Mouse (Mus musculus) heart, embryonic 11.5 days (tissue): ENCODE results near the gene Trim12a. TPM values are rescaled to one million over a fixed set of nuclear protein-coding genes. Genes with fewer than 3 reads are reported as not detected.
A peak's percentile ranks its signal among the peaks of the same experiment; 100 is the strongest.
"Not testable (repeated sequence)": the region's sequence is repeated elsewhere in the genome, so short reads cannot be mapped to it uniquely, and the experiment has no call there.

Experiments
- ATAC-seq: fragments of 200-750 bp; cut with Nextera tagmentation; replicated peaks from 2 replicates; pipeline ENCODE4 v1.8.0; 2017; ENCODE audit warnings: moderate library complexity; ENCODE audit not compliant: insufficient number of reproducible peaks, low FRiP score, low TSS enrichment
- H3K27ac ChIP-seq: fragments of 300-500 bp; sonication (generic); 2 replicates; pipeline ENCODE4 v1.5.1; 2014; ENCODE audit warnings: mild to moderate bottlenecking, low read depth, low read length
- H3K27me3 ChIP-seq: fragments of 300-500 bp; sonication (generic); 2 replicates; pipeline ENCODE4 v1.6.1; 2014; ENCODE audit warnings: mild to moderate bottlenecking, low read length, mixed read lengths; ENCODE audit not compliant: control insufficient read depth, insufficient read depth
- H3K36me3 ChIP-seq: fragments of 300-500 bp; sonication (generic); 2 replicates; pipeline ENCODE4 v1.6.1; 2014; ENCODE audit warnings: mild to moderate bottlenecking, low read length, moderate library complexity, mixed read lengths; ENCODE audit not compliant: control insufficient read depth, insufficient read depth
- H3K4me1 ChIP-seq: fragments of 300-500 bp; sonication (generic); 2 replicates; pipeline ENCODE4 v1.6.1; 2014; ENCODE audit warnings: low read length; ENCODE audit not compliant: control insufficient read depth, insufficient read depth
- H3K4me2 ChIP-seq: fragments of 300-500 bp; sonication (generic); 2 replicates; pipeline ENCODE4 v1.6.1; 2014; ENCODE audit warnings: mild to moderate bottlenecking, moderate library complexity
- H3K4me3 ChIP-seq: fragments of 300-500 bp; sonication (generic); 2 replicates; pipeline ENCODE4 v1.5.1; 2014; ENCODE audit warnings: low read depth, low read length
- H3K9ac ChIP-seq: fragments of 300-500 bp; sonication (generic); 2 replicates; pipeline ENCODE4 v1.6.1; 2014; ENCODE audit warnings: mild to moderate bottlenecking, low read depth, low read length, moderate library complexity
- H3K9me3 ChIP-seq: fragments of 300-500 bp; sonication (generic); replicated peaks from 2 replicates; pipeline ENCODE4 v1.6.1; 2016; ENCODE audit warnings: low read length; ENCODE audit not compliant: control insufficient read depth
- WGBS: fragments of 180-500 bp; shearing (Covaris S2); extraction: QIAGEN DNeasy Blood & Tissue Kit; methylation state at CpG from one replicate; pipeline ENCODE4 v1.1.7; 2014; ENCODE audit not compliant: insufficient replicate concordance; 5-methylcytosine and 5-hydroxymethylcytosine counted together
- polyA plus RNA-seq: library from polyadenylated mRNA; unstranded; fragments of >200 nt; fragmentation: Nextera tagmentation; extraction: Ambion mirVana; gene quantifications from 2 replicates; pipeline ENCODE4 v1.2.1, GENCODE M21; 2014

The Trim12a gene
- polyA plus RNA-seq, 1 experiment from 2014 or later: 10.6 TPM

DNA sequence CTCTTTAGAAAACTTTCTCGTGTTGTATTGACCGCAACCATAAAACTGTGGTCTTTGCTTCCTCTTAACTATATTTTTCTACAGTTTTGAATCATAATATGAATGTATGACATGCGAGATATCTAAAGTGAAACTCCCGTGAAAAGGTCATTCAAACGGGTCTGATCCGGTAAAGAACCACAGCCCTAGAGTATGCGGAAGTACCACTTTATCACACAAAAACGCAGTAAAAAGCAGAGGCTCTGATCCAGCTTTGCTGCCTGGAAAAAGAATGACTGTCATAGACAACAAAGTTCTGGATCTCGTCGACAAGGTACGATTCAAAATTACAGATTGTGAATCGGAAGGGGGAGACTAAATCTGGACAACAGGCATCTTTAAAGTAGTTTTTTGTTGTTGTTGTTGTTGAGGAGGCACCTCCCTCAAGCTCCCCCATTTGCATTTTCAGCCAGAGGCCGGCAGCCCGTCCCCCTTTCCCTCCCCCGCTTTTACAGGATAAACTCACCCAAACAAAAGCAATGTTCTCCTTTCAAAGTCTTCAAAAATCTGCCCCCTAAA lies 391 bp downstream of the Trim12a start:
- Histone ChIP-seq H3K4me2 (peak overlapping the region; percentile 59), H3K9ac (peak overlapping the region; percentile 58), H3K4me3 (peak overlapping the region; percentile 52), H3K27ac (peak overlapping the region; percentile 62), H3K4me1 (no peaks in the 10 kb centered on the region), H3K36me3 (no peaks in the 10 kb centered on the region), H3K27me3 (no peaks in the 10 kb centered on the region), H3K9me3 (no peaks in the 10 kb centered on the region)
- WGBS: 6% methylated on average over 15 of the region's 15 CpGs
- peak; percentile 58 for ATAC-seq

DNA sequence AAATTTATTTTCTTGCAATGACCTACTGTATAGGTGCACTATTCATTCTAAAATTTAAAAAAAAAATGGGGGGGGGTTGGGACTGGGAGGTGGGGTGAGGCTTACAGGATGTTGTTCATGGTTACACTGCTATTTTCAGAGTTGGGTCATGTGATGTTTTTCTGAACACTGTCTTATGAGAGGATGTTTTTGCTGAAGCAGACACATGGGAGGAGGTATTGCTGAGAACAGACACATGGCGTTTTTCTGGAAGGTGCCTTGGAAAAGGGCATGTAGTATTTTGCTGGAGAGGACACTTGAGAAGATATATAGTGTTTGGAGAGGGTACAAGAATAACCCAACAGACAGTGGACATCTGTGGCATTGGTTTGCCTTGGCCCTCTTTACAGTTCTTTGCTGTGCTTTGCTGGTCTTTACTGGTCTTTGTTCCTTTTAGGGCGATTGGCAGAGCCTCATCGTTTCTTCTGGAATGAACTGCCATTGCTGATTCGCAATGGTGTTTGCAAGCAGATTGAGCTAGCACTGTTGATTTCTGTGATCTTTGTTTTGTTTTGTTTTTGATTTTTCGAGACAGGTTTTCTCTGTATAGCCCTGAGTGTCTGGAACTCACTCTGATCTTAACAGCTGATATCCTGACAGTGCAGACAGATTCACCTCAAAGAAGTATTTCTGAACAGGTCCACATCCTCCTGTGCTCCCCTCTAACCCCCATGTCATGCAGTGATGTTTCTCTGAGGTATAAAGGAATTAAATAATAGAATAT lies 23.4 kb downstream of the Trim12a start:
- no peaks in the 10 kb centered on the region for H3K27me3 ChIP-seq
- H3K9ac ChIP-seq: no peak overlapping the region
- H3K4me1 ChIP-seq: no peaks in the 10 kb centered on the region
- no peak overlapping the region for H3K27ac ChIP-seq
- H3K36me3 ChIP-seq: no peaks in the 10 kb centered on the region
- H3K4me2 ChIP-seq: no peak overlapping the region
- WGBS: 79% methylated on average over 5 of the region's 5 CpGs
- H3K9me3 ChIP-seq: no peaks in the 10 kb centered on the region
- H3K4me3 ChIP-seq: no peak overlapping the region
- no peak for ATAC-seq

DNA sequence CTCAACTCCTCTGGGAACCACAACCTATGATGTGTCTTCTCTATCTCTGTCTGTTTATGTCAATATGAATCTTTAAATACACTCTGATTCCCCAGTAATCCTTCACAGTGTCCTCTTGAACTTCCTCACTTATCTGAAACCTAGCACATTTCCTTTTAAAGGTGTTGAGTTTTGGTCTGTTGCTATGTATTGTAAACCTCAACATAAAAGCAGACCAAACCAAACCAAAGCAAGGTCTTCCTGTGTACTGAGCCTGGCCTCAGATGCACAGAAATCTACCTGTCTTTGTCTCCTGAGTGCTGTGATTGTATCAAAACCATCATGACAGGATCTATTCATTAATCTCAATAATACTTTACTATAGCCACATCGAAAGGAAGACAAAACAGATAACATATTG lies 24.6 kb downstream of the Trim12a start:
- ATAC-seq: no peak
- Histone ChIP-seq H3K9ac (no peak overlapping the region), H3K27ac (no peak overlapping the region), H3K4me1 (no peaks in the 10 kb centered on the region), H3K4me3 (no peak overlapping the region), H3K4me2 (no peak overlapping the region), H3K9me3 (no peaks in the 10 kb centered on the region), H3K36me3 (no peaks in the 10 kb centered on the region), H3K27me3 (no peaks in the 10 kb centered on the region)
- WGBS: 85% methylated on average over 1 of the region's 1 CpGs

DNA sequence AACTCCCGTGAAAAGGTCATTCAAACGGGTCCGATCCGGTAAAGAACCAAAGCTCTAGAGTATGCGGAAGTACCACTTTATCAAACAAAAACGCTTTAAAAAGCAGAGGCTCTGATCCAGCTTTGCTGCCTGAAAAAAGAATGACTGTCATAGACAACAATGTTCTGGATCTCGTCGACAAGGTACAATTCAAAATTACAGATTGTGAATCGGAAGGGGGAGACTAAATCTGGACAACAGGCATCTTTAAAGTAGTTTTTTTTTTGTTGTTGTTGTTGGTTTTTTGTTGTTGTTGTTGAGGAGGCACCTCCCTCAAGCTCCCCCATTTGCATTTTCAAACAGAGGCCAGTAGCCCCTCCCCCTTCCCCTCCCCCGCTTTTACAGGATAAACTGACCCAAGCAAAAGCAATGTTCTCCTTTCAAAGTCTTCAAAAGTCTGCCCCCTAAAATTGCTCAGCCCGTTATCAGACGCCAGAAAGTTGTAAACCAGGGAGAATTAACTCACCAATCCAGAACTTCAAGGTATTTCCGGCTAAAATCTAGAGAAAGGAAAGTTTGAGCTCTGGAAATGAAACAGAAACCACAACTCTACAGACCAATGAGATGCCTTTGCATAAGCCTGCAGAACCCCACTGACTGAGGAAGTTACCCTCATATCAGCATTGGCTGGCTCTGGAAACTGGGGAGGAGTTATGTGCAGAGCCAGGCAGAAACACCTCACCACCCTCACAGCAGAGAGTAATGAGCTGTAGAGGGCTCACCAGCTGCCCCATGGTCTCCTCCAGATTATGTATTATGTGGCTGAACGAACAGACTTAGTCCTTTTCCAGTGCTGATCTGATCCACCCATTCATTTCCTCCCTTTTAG lies 27.5 kb downstream of the Trim12a start, which contains the start of gene Trim5:
TSS of gene Trim5 (minus strand) at position 519 of the 868 bp plus-strand sequence.
- H3K36me3 ChIP-seq, H3K4me1 ChIP-seq, H3K27ac ChIP-seq, H3K9me3 ChIP-seq, H3K27me3 ChIP-seq, H3K9ac ChIP-seq: not testable (repeated sequence)
- ATAC-seq: peak; percentile 83
- 31% methylated on average over 14 of the region's 14 CpGs for WGBS
- peak within 1 kb of the TSS; percentile 32 for H3K4me3 ChIP-seq
- peak within 1 kb of the TSS; percentile 50 for H3K4me2 ChIP-seq

DNA sequence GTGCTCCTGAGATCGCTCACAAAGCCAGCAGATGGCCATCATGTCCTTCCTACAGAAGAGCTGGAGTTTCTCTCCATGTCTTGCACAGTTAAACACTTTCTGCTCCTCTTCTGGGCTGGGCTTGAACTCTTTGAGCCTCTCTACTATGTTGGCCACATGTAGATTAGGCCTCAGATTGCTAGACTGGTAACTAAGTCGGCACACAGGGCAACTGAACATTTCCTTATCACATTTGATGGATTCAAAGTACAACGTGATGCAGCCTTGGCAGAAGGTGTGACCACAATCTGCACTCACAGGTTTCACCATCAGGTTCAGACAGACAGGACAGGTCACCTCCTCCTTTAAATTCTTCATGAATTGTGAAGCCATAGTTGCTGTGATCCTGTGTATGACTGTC lies 35.9 kb downstream of the Trim12a start:
- not testable (repeated sequence) for H3K9ac ChIP-seq, H3K27ac ChIP-seq, H3K9me3 ChIP-seq, H3K27me3 ChIP-seq, H3K36me3 ChIP-seq, H3K4me2 ChIP-seq, H3K4me1 ChIP-seq, H3K4me3 ChIP-seq, ATAC-seq
- 76% methylated on average over 3 of the region's 3 CpGs for WGBS

DNA sequence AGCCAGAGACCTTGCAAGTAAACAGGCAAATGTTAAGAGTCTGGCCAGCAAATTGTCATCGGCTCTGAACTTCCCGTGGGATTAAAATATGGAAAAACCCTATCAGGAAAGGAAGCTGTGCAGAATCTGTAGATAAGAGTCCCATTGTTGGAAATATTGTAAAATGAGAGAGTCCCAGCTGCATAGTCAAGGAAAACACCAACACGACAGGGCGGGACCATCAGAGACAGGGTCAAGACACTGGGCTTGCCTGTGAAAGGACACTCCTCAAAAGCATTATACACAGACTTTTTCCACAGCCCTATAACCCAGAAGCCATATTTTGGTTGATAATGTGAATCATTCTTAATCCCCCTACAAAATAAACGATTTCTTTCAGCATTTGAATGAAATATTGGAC lies 49.9 kb downstream of the Trim12a start:
- 84% methylated on average over 3 of the region's 5 CpGs for WGBS
- not testable (repeated sequence) for H3K4me3 ChIP-seq, H3K4me1 ChIP-seq, H3K9ac ChIP-seq, H3K27me3 ChIP-seq, H3K9me3 ChIP-seq, H3K36me3 ChIP-seq, H3K4me2 ChIP-seq, H3K27ac ChIP-seq
- ATAC-seq: peak; percentile 65

DNA sequence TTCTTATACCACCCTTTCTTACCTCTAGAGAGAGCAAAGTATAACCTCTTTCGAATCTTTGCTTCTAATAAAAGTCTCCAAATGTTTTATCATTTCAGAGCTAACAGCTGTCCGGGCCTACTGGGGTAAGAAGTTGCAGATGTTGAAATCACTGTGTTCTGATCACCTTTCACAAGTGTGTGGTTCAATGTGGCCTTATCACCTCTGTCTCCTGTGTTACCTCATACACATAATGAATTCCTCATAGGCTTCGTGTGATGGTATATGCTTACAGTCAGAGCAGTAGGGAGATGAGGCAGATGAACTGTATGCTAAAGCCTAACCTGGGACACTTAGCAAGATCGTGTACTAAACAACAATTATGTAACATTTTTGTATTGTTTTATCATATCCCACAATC lies 54.9 kb downstream of the Trim12a start:
- H3K27me3 ChIP-seq, ATAC-seq, H3K36me3 ChIP-seq, H3K4me1 ChIP-seq, H3K27ac ChIP-seq, H3K4me3 ChIP-seq, H3K9ac ChIP-seq, H3K9me3 ChIP-seq, H3K4me2 ChIP-seq: not testable (repeated sequence)
- WGBS: 81% methylated on average over 4 of the region's 4 CpGs
